Mouse (Mus musculus) intestine, postnatal 0 days (tissue): ENCODE measurements around the gene Fam171a1. TPM values are rescaled to one million over a fixed set of nuclear protein-coding genes. Genes with fewer than 3 reads are reported as not detected.

Experiments
- ATAC-seq: fragments of 200-750 bp; cut with Nextera tagmentation; 2 replicates; pipeline ENCODE4 v1.8.0; 2017; ENCODE audit warnings: mild to moderate bottlenecking, moderate TSS enrichment, moderate library complexity
- H3K27ac ChIP-seq: fragments of 300-500 bp; sonication (generic); 2 replicates; pipeline ENCODE4 v1.5.1; 2014; ENCODE audit warnings: mild to moderate bottlenecking, low read depth, low read length, moderate library complexity
- H3K27me3 ChIP-seq: fragments of 300-500 bp; sonication (generic); replicated peaks from 2 replicates; pipeline ENCODE4 v1.6.1; 2014; ENCODE audit warnings: low read length, mixed read lengths; ENCODE audit not compliant: control insufficient read depth, insufficient read depth
- H3K36me3 ChIP-seq: fragments of 300-500 bp; sonication (generic); 2 replicates; pipeline ENCODE4 v1.6.1; 2014; ENCODE audit warnings: mild to moderate bottlenecking, moderate library complexity; ENCODE audit not compliant: control insufficient read depth, insufficient read depth
- H3K4me1 ChIP-seq: fragments of 300-500 bp; sonication (generic); replicated peaks from 2 replicates; pipeline ENCODE4 v1.6.1; 2014; ENCODE audit warnings: antibody characterized with exemption, low read length, mixed read lengths; ENCODE audit not compliant: control insufficient read depth, insufficient read depth
- H3K4me2 ChIP-seq: fragments of 300-500 bp; sonication (generic); replicated peaks from 2 replicates; pipeline ENCODE4 v1.6.1; 2014; ENCODE audit warnings: low read depth, mild to moderate bottlenecking, moderate library complexity
- H3K4me3 ChIP-seq: fragments of 300-500 bp; sonication (generic); 2 replicates; pipeline ENCODE4 v1.5.1; 2014; ENCODE audit warnings: low read depth, low read length
- H3K9ac ChIP-seq: fragments of 300-500 bp; sonication (generic); 2 replicates; pipeline ENCODE4 v1.6.1; 2014; ENCODE audit warnings: mild to moderate bottlenecking, low read depth, low read length
- H3K9me3 ChIP-seq: fragments of 300-500 bp; sonication (generic); 2 replicates; pipeline ENCODE4 v1.6.1; 2016; ENCODE audit warnings: mixed run types; ENCODE audit not compliant: control insufficient read depth
- CTCF ChIP-seq: sonication (generic); IDR thresholded peaks from 2 replicates; pipeline ENCODE4 v1.5.1; 2016; ENCODE audit warnings: low read depth, mild to moderate bottlenecking, control low read depth, antibody characterized with exemption, moderate library complexity
- WGBS: fragments of 180-500 bp; shearing (Covaris S2); extraction: QIAGEN DNeasy Blood & Tissue Kit; methylation state at CpG from one replicate; pipeline ENCODE4 v1.1.7; 2014; 5-methylcytosine and 5-hydroxymethylcytosine counted together
- polyA plus RNA-seq: library from polyadenylated mRNA; unstranded; fragments of >200 nt; fragmentation: Nextera tagmentation; extraction: Ambion mirVana; gene quantifications from 2 replicates; pipeline ENCODE4 v1.2.1, GENCODE M21; 2015

Gene Fam171a1
- polyA plus RNA-seq, 1 experiment from 2014 or later = 8.6 TPM

DNA sequence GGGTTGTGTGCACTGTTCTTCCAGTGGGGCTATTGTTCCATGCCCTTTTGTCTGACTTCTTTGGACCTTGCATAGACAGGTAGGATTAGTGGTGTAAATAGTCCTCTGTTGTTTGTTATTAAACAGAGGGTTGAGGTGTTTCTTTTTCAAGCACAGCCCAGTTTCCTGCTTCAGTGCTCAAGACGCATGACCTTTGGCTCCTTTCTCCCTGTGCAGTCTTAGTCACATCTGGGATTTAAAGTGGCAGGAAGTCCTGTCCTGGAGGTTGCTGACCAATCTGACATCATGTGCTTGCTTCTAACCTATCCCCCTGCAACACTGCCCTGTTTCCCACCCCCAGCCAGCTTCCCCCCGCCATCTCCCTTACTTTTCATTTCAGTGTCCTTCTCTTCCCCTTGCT is 14.9 kb downstream of the Fam171a1 start:
- ATAC-seq = peak; percentile 91
- Histone ChIP-seq H3K4me2 (peak overlapping the region; percentile 2; the same call in 1 of the 2 replicates), H3K27ac (peak overlapping the region; percentile 54; the same call in 1 of the 2 replicates), H3K9me3 (no peaks in the 10 kb centered on the region), H3K9ac (no peak overlapping the region), H3K4me3 (no peak overlapping the region), H3K4me1 (no peaks in the 10 kb centered on the region), H3K27me3 (no peaks in the 10 kb centered on the region), H3K36me3 (no peaks in the 10 kb centered on the region)
- no peak for TF ChIP-seq CTCF
- 62% methylated on average over 2 of the region's 2 CpGs for WGBS

- Histone ChIP-seq H3K27ac (no peak overlapping the region), H3K9me3 (no peaks in the 10 kb centered on the region), H3K27me3 (no peaks in the 10 kb centered on the region), H3K36me3 (no peaks in the 10 kb centered on the region), H3K9ac (no peak overlapping the region), H3K4me2 (no peak overlapping the region), H3K4me3 (no peak overlapping the region), H3K4me1 (peaks cover 3% of the 10 kb centered on the region; the same call in 1 of the 2 replicates)
- ATAC-seq = no peak
- 78% methylated on average over 9 of the region's 9 CpGs for WGBS
- TF ChIP-seq CTCF = no peak
Measured at GRCm38 (mm10) chr2:3132473-3132872, 18.4 kb downstream of the Fam171a1 start.

DNA sequence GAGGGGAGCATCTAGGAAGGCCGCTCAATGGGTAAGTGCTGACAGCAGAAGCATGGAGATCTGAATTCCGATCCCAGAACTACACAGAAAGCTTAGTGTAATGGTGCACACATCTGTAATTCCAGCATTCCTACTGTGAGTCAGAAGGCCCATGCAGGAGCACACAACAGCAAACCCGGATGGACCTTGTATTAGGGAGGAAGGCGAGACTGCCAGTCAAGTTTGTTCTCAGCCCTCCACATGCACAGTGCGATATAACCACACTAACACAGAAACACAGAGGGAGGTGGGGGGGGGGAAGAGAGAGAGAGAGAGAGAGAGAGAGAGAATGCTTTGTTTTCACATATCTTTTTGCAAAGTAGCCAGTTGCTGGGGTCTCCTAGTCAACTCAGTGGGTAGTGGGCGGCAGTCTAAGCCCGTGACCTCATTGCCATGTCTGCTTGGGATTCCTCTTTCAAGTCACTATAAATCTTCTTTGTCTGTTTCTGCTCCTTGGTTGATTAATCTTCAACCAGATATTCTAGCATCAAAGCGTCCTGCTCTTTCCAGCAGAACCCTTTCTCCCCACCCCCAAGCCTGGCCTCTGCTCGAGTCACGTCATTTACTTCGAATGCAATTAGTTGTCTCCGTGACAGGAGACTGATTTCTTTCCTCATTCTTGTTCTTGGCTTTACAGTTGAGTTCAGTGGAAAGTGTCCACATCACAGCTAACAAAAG is 20.7 kb downstream of the Fam171a1 start:
- Histone ChIP-seq H3K9ac (peak overlapping the region; percentile 31; the same call in 1 of the 2 replicates), H3K9me3 (no peaks in the 10 kb centered on the region), H3K4me3 (no peak overlapping the region), H3K4me1 (peaks cover 3% of the 10 kb centered on the region; the same call in 1 of the 2 replicates), H3K4me2 (peak overlapping the region; percentile 47), H3K27me3 (no peaks in the 10 kb centered on the region), H3K27ac (peak overlapping the region; percentile 84), H3K36me3 (no peaks in the 10 kb centered on the region)
- peak; percentile 84 for ATAC-seq
- WGBS = 37% methylated on average over 12 of the region's 12 CpGs
- no peak for TF ChIP-seq CTCF

GRCm38 (mm10) chr2:3135297-3135684 is 21.3 kb downstream of the Fam171a1 start:
- no peak; the same call in 1 of the 2 replicates for ATAC-seq
- H3K36me3 ChIP-seq = no peaks in the 10 kb centered on the region
- WGBS = 24% methylated on average over 2 of the region's 2 CpGs
- no peak for TF ChIP-seq CTCF
- no peaks in the 10 kb centered on the region for H3K27me3 ChIP-seq
- peak overlapping the region; percentile 47 for H3K4me2 ChIP-seq
- H3K9me3 ChIP-seq = no peaks in the 10 kb centered on the region
- peak overlapping the region; percentile 31; the same call in 1 of the 2 replicates for H3K9ac ChIP-seq
- H3K27ac ChIP-seq = peak overlapping the region; percentile 84
- peaks cover 3% of the 10 kb centered on the region; the same call in 1 of the 2 replicates for H3K4me1 ChIP-seq
- no peak overlapping the region for H3K4me3 ChIP-seq

DNA sequence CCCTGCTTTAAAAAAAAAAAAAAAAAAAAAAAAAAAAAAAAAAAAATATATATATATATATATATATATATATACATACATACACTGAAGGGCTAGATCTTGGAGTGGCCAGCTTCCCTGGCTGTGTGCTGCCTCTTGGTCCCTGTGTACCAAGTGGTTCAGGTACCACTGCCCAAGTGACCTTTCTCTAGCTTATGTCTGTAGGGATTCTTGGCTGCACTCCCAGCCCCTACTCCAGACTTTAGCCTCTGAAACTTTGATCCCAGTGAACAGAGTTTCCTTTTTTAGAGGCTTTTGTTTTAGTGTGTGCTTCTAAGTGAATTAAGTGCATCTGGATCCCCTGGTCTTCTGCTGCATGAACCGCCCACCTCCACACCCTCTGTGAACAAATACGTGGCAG is 24.3 kb downstream of the Fam171a1 start:
- ATAC-seq = peak; percentile 34
- no peaks in the 10 kb centered on the region for H3K9me3 ChIP-seq
- 26% methylated on average over 2 of the region's 2 CpGs for WGBS
- no peak for TF ChIP-seq CTCF
- no peak overlapping the region for H3K9ac ChIP-seq
- no peak overlapping the region for H3K4me3 ChIP-seq
- H3K4me2 ChIP-seq = no peak overlapping the region
- no peaks in the 10 kb centered on the region for H3K36me3 ChIP-seq
- peaks cover 3% of the 10 kb centered on the region; the same call in 1 of the 2 replicates for H3K4me1 ChIP-seq
- no peak overlapping the region for H3K27ac ChIP-seq
- H3K27me3 ChIP-seq = no peaks in the 10 kb centered on the region

DNA sequence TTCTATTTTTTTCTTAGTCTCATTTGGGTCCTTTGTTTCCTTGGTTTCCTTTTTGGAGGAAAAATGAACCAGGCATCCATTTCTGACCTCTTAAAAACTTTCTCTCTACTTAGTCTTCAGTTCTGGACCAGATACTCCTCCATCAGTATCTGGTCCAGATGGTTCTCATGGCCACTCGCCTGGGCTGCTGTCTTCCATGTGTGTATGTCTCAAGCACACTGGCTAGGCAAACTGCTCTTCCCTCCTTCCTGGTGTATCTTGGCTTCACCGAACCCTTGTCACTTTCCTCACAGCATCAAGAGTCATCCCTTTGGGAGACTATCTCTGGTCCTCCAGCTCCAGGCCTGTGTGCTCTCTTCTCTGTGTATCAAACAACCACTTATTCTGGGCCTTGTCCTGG is 25.0 kb downstream of the Fam171a1 start:
- no peak for ATAC-seq
- no peaks in the 10 kb centered on the region for H3K9me3 ChIP-seq
- H3K4me3 ChIP-seq = no peak overlapping the region
- H3K27me3 ChIP-seq = no peaks in the 10 kb centered on the region
- H3K4me1 ChIP-seq = peaks cover 3% of the 10 kb centered on the region; the same call in 1 of the 2 replicates
- no peaks in the 10 kb centered on the region for H3K36me3 ChIP-seq
- H3K9ac ChIP-seq = no peak overlapping the region
- H3K27ac ChIP-seq = no peak overlapping the region
- TF ChIP-seq CTCF = no peak
- WGBS = 85% methylated on average over 2 of the region's 2 CpGs
- no peak overlapping the region for H3K4me2 ChIP-seq
